Mouse (Mus musculus): ENCODE results near the gene Acsf3.

- TF ChIP-seq CTCF (IDR thresholded peaks at IDR 0.05; ENCODE audit: low read depth, low read length): no peak
- TF ChIP-seq POLR2AphosphoS5 (IDR thresholded peaks at IDR 0.05; ENCODE audit: insufficient replicate concordance, low read depth, low read length): no peak
- TF ChIP-seq TAL1 (conservative IDR thresholded peaks at IDR 0.05; ENCODE audit: low read depth, low read length): no peak
- no peak for TF ChIP-seq GATA2 (IDR thresholded peaks at IDR 0.05; ENCODE audit: borderline replicate concordance, low read depth, low read length)
These were observed at the start of gene Acsf3 for GRCm38 (mm10) chr8:122775285-122776155.

Measured in G1E (cell line).